Mouse (Mus musculus): ENCODE measurements around the gene Ddx25. TPM values are rescaled to one million over a fixed set of nuclear protein-coding genes. Genes with fewer than 3 reads are reported as not detected.

Gene Ddx25
- polyA plus RNA-seq, 1 experiment from 2014 or later = 27.2 TPM

- no peak overlapping the region for H3K4me2 ChIP-seq (ENCODE audit: low read length)
- no peak overlapping the region for H3K4me3 ChIP-seq (replicated peaks; ENCODE audit: low read depth, low read length)
- DNase-seq = peak; percentile 29
Observed at GRCm38 (mm10) chr9:35493033-35493732, 65.1 kb downstream of the Ddx25 start.

GRCm38 (mm10) chr9:35491109-35491866, 67.0 kb downstream of the Ddx25 start:
- DNase-seq (no peak), ATAC-seq (ENCODE audit: low FRiP score, low TSS enrichment) (no peak)
- no peaks in the 10 kb centered on the region for H3K27me3 ChIP-seq (ENCODE audit: control insufficient read depth, insufficient read depth, low read length)
- peaks cover 45% of the 10 kb centered on the region for H3K36me3 ChIP-seq (ENCODE audit: control insufficient read depth, insufficient read depth, low read length)
- H3K9me3 ChIP-seq (ENCODE audit: control insufficient read depth, low read length) = no peaks in the 10 kb centered on the region
- no peak overlapping the region for H3K9ac ChIP-seq (replicated peaks; ENCODE audit: low read length)
- no peak overlapping the region for H3K4me3 ChIP-seq (replicated peaks; ENCODE audit: low read depth, low read length)
- H3K4me1 ChIP-seq (ENCODE audit: control insufficient read depth, insufficient read depth, low read length) = no peaks in the 10 kb centered on the region
- H3K4me2 ChIP-seq (ENCODE audit: low read length) = no peak overlapping the region
- H3K27ac ChIP-seq (replicated peaks; ENCODE audit: low read depth, low read length) = no peak overlapping the region
- 87% methylated on average over 11 of the region's 11 CpGs for WGBS

More at GRCm38 (mm10) chr9:35493033-35493732, 65.1 kb downstream of the Ddx25 start:
- no peak overlapping the region for H3K27ac ChIP-seq (replicated peaks; ENCODE audit: low read depth, low read length)
- ATAC-seq (ENCODE audit: low FRiP score, low TSS enrichment) = no peak
- H3K27me3 ChIP-seq (ENCODE audit: control insufficient read depth, insufficient read depth, low read length) = no peaks in the 10 kb centered on the region
- H3K36me3 ChIP-seq (ENCODE audit: control insufficient read depth, insufficient read depth, low read length) = peaks cover 42% of the 10 kb centered on the region
- no peak overlapping the region for H3K9ac ChIP-seq (replicated peaks; ENCODE audit: low read length)
- no peaks in the 10 kb centered on the region for H3K4me1 ChIP-seq (ENCODE audit: control insufficient read depth, insufficient read depth, low read length)
- 56% methylated on average over 7 of the region's 7 CpGs for WGBS
- no peaks in the 10 kb centered on the region for H3K9me3 ChIP-seq (ENCODE audit: control insufficient read depth, low read length)

GRCm38 (mm10) chr9:35488496-35488895, 69.8 kb downstream of the Ddx25 start:
- ATAC-seq (ENCODE audit: low FRiP score, low TSS enrichment) = no peak
- Histone ChIP-seq H3K4me1 (ENCODE audit: control insufficient read depth, insufficient read depth, low read length) (no peaks in the 10 kb centered on the region), H3K4me3 (replicated peaks; ENCODE audit: low read depth, low read length) (no peak overlapping the region), H3K36me3 (ENCODE audit: control insufficient read depth, insufficient read depth, low read length) (peaks cover 62% of the 10 kb centered on the region), H3K9me3 (ENCODE audit: control insufficient read depth, low read length) (no peaks in the 10 kb centered on the region), H3K4me2 (ENCODE audit: low read length) (no peak overlapping the region), H3K27me3 (ENCODE audit: control insufficient read depth, insufficient read depth, low read length) (no peaks in the 10 kb centered on the region), H3K9ac (replicated peaks; ENCODE audit: low read length) (no peak overlapping the region), H3K27ac (replicated peaks; ENCODE audit: low read depth, low read length) (no peak overlapping the region)
- 91% methylated on average over 4 of the region's 4 CpGs for WGBS
- no peak for DNase-seq

Other genes starting within 250 kb of the Ddx25 start
- 3.5 and 6.4 TPM in 2 replicates for gene Cdon, start 137.4 kb downstream of the Ddx25 start, polyA plus RNA-seq (2014; fragmentation: Nextera tagmentation; extraction: Ambion mirVana)
- not detected in 2 replicates for gene Gm1113, start 40.3 kb downstream of the Ddx25 start, polyA plus RNA-seq (2014; fragmentation: Nextera tagmentation; extraction: Ambion mirVana)
- gene Pus3, start 67 bp upstream of the Ddx25 start, polyA plus RNA-seq (2014; fragmentation: Nextera tagmentation; extraction: Ambion mirVana) = 16.5 and 18.8 TPM in 2 replicates
- 0.62 and 0.74 TPM in 2 replicates for gene Pate2, start 11.8 kb upstream of the Ddx25 start, polyA plus RNA-seq (2014; fragmentation: Nextera tagmentation; extraction: Ambion mirVana)
- 16.4 and 21.3 TPM in 2 replicates for gene Hyls1, start 11.9 kb upstream of the Ddx25 start, polyA plus RNA-seq (2014; fragmentation: Nextera tagmentation; extraction: Ambion mirVana)
- gene Pate4, start 53.4 kb upstream of the Ddx25 start, polyA plus RNA-seq (2014; fragmentation: Nextera tagmentation; extraction: Ambion mirVana) = not detected in 2 replicates
- not detected in 2 replicates for gene Pate3, start 89.7 kb upstream of the Ddx25 start, polyA plus RNA-seq (2014; fragmentation: Nextera tagmentation; extraction: Ambion mirVana)
- gene Pate1, start 128.9 kb upstream of the Ddx25 start, polyA plus RNA-seq (2014; fragmentation: Nextera tagmentation; extraction: Ambion mirVana) = not detected in 2 replicates
- not detected in 2 replicates for gene Gm17677, start 182.5 kb upstream of the Ddx25 start, polyA plus RNA-seq (2014; fragmentation: Nextera tagmentation; extraction: Ambion mirVana)
- not detected in 2 replicates for gene Gm17727, start 219.6 kb upstream of the Ddx25 start, polyA plus RNA-seq (2014; fragmentation: Nextera tagmentation; extraction: Ambion mirVana)
- not detected in 2 replicates for gene Gm27235, start 231.6 kb upstream of the Ddx25 start, polyA plus RNA-seq (2014; fragmentation: Nextera tagmentation; extraction: Ambion mirVana)
- not detected in 2 replicates for gene D730048I06Rik, start 231.6 kb upstream of the Ddx25 start, polyA plus RNA-seq (2014; fragmentation: Nextera tagmentation; extraction: Ambion mirVana)

Measured in midbrain, embryonic 14.5 days (tissue).